Mouse (Mus musculus) forebrain, embryonic 14.5 days (tissue): ENCODE results near the gene Mta1. TPM values are rescaled to one million over a fixed set of nuclear protein-coding genes. Genes with fewer than 3 reads are reported as not detected.

Source experiments
- ATAC-seq: fragments of 200-750 bp; cut with Nextera tagmentation; 2 replicates; pipeline ENCODE4 v1.8.0; 2017; ENCODE audit warnings: mild to moderate bottlenecking, moderate library complexity
- DNase-seq: peaks from one replicate; pipeline ENCODE4 v3.0.0-alpha.2; 2015; ENCODE audit warnings: low spot score
- H3K27ac ChIP-seq: fragments of 300-500 bp; sonication (generic); 2 replicates; pipeline ENCODE4 v1.5.1; 2014; ENCODE audit warnings: low read depth, mild to moderate bottlenecking, control low read depth, low read length, moderate library complexity
- H3K27me3 ChIP-seq: fragments of 300-500 bp; sonication (generic); replicated peaks from 2 replicates; pipeline ENCODE4 v1.6.1; 2014; ENCODE audit warnings: low read length, control low read depth, mixed read lengths; ENCODE audit not compliant: control insufficient read depth, insufficient read depth
- H3K36me3 ChIP-seq: fragments of 300-500 bp; sonication (generic); 2 replicates; pipeline ENCODE4 v1.6.1; 2014; ENCODE audit warnings: low read length, control low read depth; ENCODE audit not compliant: control insufficient read depth, insufficient read depth
- H3K4me1 ChIP-seq: fragments of 300-500 bp; sonication (generic); 2 replicates; pipeline ENCODE4 v1.6.1; 2014; ENCODE audit warnings: antibody characterized with exemption, low read length, control low read depth; ENCODE audit not compliant: control insufficient read depth, insufficient read depth
- H3K4me2 ChIP-seq: fragments of 300-500 bp; sonication (generic); 2 replicates; pipeline ENCODE4 v1.6.1; 2014; ENCODE audit warnings: mild to moderate bottlenecking, control low read depth, low read length
- H3K4me3 ChIP-seq: fragments of 300-500 bp; sonication (generic); 2 replicates; pipeline ENCODE4 v1.5.1; 2014; ENCODE audit warnings: low read depth, low read length, control low read depth
- H3K9ac ChIP-seq: fragments of 300-500 bp; sonication (generic); 2 replicates; pipeline ENCODE4 v1.6.1; 2014; ENCODE audit warnings: mild to moderate bottlenecking, low read length, control low read depth, moderate library complexity
- H3K9me3 ChIP-seq: fragments of 300-500 bp; sonication (generic); replicated peaks from 2 replicates; pipeline ENCODE4 v1.6.1; 2016; ENCODE audit warnings: low read length, control low read depth, mixed read lengths; ENCODE audit not compliant: control insufficient read depth
- WGBS: fragments of 180-500 bp; shearing (Covaris S2); extraction: QIAGEN DNeasy Blood & Tissue Kit; methylation state at CpG from one replicate; pipeline ENCODE4 v1.1.7; 2014; 5-methylcytosine and 5-hydroxymethylcytosine counted together
- polyA plus RNA-seq: library from polyadenylated mRNA; unstranded; fragments of >200 nt; fragmentation: Nextera tagmentation; extraction: Ambion mirVana; gene quantifications from 2 replicates; pipeline ENCODE4 v1.2.1, GENCODE M21; 2014

Mta1 gene
- polyA plus RNA-seq, 1 experiment from 2014 or later = 18.7 TPM

DNA sequence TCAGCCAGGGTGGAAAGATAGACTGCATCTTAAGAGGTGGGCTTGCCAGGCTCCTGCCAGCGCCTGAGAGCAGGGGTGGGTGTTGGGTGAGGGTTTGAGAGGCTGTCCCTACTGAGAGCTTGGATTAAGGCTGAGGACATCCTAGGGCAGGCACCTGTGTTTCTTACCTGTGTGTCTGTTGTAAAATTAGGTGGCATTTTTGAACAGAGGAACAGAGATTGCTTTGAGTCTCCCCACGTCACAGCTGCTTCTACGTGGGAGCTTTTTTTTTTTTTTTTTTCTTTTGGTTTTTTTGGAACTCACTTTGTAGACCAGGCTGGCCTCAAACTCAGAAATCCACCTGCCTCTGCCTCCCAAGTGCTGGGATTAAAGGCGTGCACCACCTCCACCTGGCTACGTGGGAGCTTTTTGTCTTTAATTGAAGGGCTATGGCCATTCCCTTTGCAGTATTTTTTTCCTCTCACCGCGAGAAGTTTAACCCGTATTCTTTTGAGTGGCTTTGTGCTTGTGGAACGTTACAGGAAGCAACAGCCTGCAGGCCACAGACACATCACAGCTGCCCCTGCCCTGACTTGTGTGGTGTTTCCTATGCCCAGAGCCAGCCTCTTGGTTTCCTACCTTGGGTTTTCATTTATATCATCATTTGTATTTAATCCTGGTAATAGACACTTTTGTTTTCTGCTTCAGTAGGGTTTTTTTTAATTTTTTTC, 3.3 kb downstream of the Mta1 start:
- H3K36me3 ChIP-seq = 0 out of 2 replicates have a peak, but pooled peaks cover 4% of the 10 kb centered on the region
- DNase-seq = no peak
- H3K4me3 ChIP-seq = no peak overlapping the region
- H3K9me3 ChIP-seq = no peaks in the 10 kb centered on the region
- H3K4me1 ChIP-seq = peaks cover 16% of the 10 kb centered on the region
- no peak overlapping the region for H3K27ac ChIP-seq
- 76% methylated on average over 9 of the region's 9 CpGs for WGBS
- H3K27me3 ChIP-seq = no peaks in the 10 kb centered on the region
- H3K9ac ChIP-seq = no peak overlapping the region
- H3K4me2 ChIP-seq = no peak overlapping the region
- no peak for ATAC-seq

GRCm38 (mm10) chr12:113102461-113102860, 4.4 kb downstream of the Mta1 start:
- Histone ChIP-seq H3K9ac (no peak overlapping the region), H3K27me3 (no peaks in the 10 kb centered on the region), H3K4me2 (no peak overlapping the region), H3K9me3 (no peaks in the 10 kb centered on the region), H3K4me1 (peaks cover 11% of the 10 kb centered on the region), H3K4me3 (no peak overlapping the region), H3K27ac (no peak overlapping the region), H3K36me3 (0 out of 2 replicates have a peak, but pooled peaks cover 4% of the 10 kb centered on the region)
- ATAC-seq = 0 out of 2 replicates have a peak, but pooled peaks have one; percentile 28
- WGBS = 63% methylated on average over 6 of the region's 6 CpGs
- peak; percentile 65 for DNase-seq

DNA sequence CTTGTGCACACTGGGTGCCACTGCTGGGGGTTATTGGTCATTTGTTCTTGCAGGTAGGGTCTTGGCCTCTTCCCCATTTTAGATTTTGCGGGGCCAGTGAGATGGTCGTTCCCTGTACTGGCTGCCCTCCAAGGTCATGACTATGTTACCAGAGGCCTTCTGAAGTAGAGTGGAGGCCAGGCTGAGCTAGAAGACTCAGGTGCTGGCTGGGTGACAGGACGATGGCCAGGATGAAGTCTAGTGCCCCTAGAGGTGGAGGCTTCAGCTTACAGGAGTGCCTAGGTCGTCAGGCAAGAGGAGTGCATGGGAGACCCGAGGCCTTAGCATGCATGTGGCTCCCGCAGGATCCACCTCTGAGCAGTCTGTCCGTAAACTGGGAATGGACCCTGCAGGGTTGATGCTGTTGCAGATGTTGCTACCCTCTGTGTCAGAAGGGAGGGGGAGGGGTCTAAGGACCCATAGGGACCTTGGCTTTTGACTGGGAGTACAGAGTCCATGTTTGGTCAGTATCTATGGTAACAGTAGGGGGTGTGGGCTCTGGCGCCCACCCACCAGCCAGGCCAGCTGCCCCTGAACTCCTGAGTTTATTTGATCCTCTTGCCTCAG, 5.9 kb downstream of the Mta1 start:
- WGBS = 87% methylated on average over 8 of the region's 8 CpGs
- no peaks in the 10 kb centered on the region for H3K27me3 ChIP-seq
- H3K9ac ChIP-seq = no peak overlapping the region
- 0 out of 2 replicates have a peak, but pooled peaks cover 4% of the 10 kb centered on the region for H3K36me3 ChIP-seq
- no peaks in the 10 kb centered on the region for H3K9me3 ChIP-seq
- H3K27ac ChIP-seq = no peak overlapping the region
- H3K4me3 ChIP-seq = no peak overlapping the region
- no peak overlapping the region for H3K4me2 ChIP-seq
- no peak for DNase-seq
- H3K4me1 ChIP-seq = peaks cover 7% of the 10 kb centered on the region
- ATAC-seq = no peak

- H3K4me1 ChIP-seq = no peaks in the 10 kb centered on the region
- no peak overlapping the region for H3K4me2 ChIP-seq
- H3K27me3 ChIP-seq = no peaks in the 10 kb centered on the region
- ATAC-seq (no peak), DNase-seq (no peak)
- no peak overlapping the region for H3K9ac ChIP-seq
- no peaks in the 10 kb centered on the region for H3K9me3 ChIP-seq
- no peak overlapping the region for H3K4me3 ChIP-seq
- WGBS = 95% methylated on average over 6 of the region's 6 CpGs
- H3K27ac ChIP-seq = no peak overlapping the region
- H3K36me3 ChIP-seq = 0 out of 2 replicates have a peak, but pooled peaks cover 4% of the 10 kb centered on the region
Observed at GRCm38 (mm10) chr12:113106386-113106785, 8.3 kb downstream of the Mta1 start.

- Histone ChIP-seq H3K9me3 (no peaks in the 10 kb centered on the region), H3K4me3 (no peak overlapping the region), H3K4me1 (no peaks in the 10 kb centered on the region), H3K36me3 (0 out of 2 replicates have a peak, but pooled peaks cover 4% of the 10 kb centered on the region), H3K27me3 (no peaks in the 10 kb centered on the region), H3K27ac (no peak overlapping the region), H3K9ac (no peak overlapping the region), H3K4me2 (no peak overlapping the region)
- DNase-seq (no peak), ATAC-seq (no peak)
- WGBS = 83% methylated on average over 4 of the region's 4 CpGs
Observed at GRCm38 (mm10) chr12:113107431-113108124, 9.5 kb downstream of the Mta1 start.

DNA sequence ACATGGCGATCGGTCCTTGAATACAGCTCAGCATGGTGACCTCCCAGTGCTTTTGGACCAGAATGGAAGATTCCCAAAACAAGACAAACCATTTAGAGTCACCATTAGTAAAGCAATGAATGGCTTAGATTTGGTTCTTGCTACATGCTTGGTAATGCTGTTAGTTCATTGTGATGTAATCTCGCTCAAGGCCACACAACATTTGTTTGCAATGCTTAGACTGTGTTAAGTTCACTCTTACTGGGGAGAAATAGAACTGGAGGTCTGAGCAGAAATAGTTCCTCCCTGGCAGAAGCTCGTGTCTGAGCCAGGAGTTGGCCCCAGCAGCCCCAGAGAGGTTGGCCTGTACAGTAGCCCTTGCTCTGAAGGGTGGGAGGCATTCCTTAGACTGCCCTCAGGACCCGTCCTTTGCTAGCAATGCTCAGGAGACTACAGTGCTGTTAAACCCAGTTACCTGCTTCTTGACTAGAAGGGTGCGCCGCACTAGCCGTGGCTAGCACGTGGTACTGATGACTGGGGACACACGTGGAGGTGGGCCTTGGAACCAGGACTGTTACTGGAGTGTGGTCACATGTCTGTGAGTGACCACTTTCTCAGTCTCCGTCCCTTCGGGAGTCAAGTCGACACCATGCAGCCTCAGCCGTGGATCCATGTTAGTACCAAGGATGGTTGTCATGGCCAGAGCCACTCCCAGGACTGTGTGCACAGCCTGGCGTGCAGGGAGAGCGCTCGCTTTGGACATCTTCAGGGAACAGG, 10.6 kb downstream of the Mta1 start:
- no peaks in the 10 kb centered on the region for H3K9me3 ChIP-seq
- H3K9ac ChIP-seq = no peak overlapping the region
- no peak overlapping the region for H3K27ac ChIP-seq
- H3K27me3 ChIP-seq = no peaks in the 10 kb centered on the region
- no peak for DNase-seq
- 89% methylated on average over 17 of the region's 17 CpGs for WGBS
- H3K4me2 ChIP-seq = no peak overlapping the region
- no peak overlapping the region for H3K4me3 ChIP-seq
- no peak for ATAC-seq
- peaks cover 6% of the 10 kb centered on the region for H3K36me3 ChIP-seq
- H3K4me1 ChIP-seq = no peaks in the 10 kb centered on the region

DNA sequence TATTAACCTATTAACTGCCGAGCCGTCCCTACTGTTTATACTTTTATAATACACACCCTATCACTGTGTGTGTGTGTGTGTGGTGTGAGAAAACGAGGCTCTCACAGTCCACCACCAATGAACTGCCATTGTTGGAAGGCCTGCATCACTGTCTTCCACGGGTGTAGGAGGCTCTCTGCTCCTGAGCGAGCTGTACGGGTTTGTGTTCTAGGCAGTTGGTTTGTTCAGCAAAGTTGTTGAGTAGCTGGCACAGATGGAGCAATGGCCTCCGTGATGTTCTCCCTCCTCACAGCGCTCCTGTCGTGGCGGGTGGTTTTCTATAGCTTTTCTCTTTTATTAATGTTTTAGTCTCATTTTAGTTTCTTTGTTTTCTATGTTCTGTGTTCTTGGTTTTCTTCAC, 11.7 kb downstream of the Mta1 start:
- no peak for ATAC-seq
- 74% methylated on average over 10 of the region's 10 CpGs for WGBS
- no peak for DNase-seq
- Histone ChIP-seq H3K9me3 (no peaks in the 10 kb centered on the region), H3K36me3 (peaks cover 17% of the 10 kb centered on the region), H3K4me3 (no peak overlapping the region), H3K27ac (no peak overlapping the region), H3K4me1 (no peaks in the 10 kb centered on the region), H3K9ac (no peak overlapping the region), H3K4me2 (no peak overlapping the region), H3K27me3 (no peaks in the 10 kb centered on the region)

DNA sequence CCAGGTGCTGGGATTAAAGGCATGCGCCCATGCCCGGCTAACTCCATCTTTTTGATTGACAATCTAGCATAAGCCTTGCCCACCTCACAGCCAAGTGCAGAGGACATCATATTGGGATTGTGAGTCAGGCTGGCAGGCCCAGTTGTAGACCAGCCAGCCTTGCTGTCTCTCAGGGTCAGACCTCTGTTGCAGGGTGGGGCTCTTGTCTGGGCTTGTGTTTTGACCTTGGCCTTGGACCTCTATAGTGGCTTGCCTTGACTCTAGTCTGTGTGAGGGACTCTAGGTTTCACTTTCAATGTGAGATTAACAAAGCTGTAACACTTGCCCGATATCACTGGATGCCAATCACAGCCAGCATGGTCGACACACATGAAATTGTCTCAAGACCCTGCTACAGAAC, 16.1 kb downstream of the Mta1 start:
- no peaks in the 10 kb centered on the region for H3K27me3 ChIP-seq

More for the DNA sequence above, 16.1 kb downstream of the Mta1 start:
- Histone ChIP-seq H3K9ac (no peak overlapping the region), H3K27ac (no peak overlapping the region), H3K4me3 (no peak overlapping the region), H3K4me2 (no peak overlapping the region), H3K4me1 (no peaks in the 10 kb centered on the region), H3K36me3 (peaks cover 54% of the 10 kb centered on the region), H3K9me3 (no peaks in the 10 kb centered on the region)
- ATAC-seq = no peak
- WGBS = 87% methylated on average over 4 of the region's 4 CpGs
- DNase-seq = no peak
